Mouse (Mus musculus): ENCODE results near the gene Rxylt1. TPM values are rescaled to one million over a fixed set of nuclear protein-coding genes. Genes with fewer than 3 reads are reported as not detected.

Gene Rxylt1
- total RNA-seq, 2 experiments from 2014 or later: 3.4 TPM; not detected in 1

DNA sequence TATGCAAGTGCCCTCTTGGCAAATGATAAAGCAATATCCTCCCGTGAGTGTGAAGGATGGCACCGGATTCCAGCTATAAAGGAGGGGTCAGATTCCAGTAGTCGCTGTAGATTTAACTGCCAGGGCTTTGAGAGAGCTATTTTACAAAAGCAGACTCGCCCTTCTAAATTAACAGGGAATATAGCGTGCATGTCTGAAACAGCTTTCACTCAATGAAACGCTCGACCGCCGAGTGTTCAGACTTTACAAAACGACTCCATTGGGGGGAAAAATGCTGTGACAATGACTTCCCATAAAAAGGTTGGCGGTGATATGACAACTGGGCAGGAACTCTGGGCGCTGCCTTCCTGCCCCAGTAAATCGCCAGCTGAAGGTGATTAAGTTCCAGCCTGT is 50.7 kb downstream of the Rxylt1 start:
- ATAC-seq (replicated peaks; ENCODE audit: low FRiP score, poor library complexity, severe bottlenecking): no peak

DNA sequence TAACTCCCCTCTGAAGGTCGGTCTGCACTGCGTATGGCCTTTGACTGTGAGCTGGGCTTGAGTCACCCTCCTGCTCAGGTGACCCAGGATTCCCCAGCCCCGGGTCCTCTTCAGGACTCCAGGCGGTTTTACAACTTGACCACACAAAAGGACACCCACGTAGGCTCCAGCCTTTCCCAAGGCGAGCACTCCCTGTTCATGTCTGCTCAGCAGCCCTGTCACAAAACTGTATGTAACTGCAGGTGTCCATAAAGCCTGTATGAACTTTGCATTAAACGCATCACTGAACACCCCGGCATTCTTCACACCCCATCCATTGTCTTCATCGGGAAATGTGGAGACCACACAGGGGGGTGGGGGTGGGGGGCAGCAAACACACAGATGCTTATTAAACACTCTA is 51.2 kb downstream of the Rxylt1 start:
- ATAC-seq (replicated peaks; ENCODE audit: low FRiP score, poor library complexity, severe bottlenecking): no peak

DNA sequence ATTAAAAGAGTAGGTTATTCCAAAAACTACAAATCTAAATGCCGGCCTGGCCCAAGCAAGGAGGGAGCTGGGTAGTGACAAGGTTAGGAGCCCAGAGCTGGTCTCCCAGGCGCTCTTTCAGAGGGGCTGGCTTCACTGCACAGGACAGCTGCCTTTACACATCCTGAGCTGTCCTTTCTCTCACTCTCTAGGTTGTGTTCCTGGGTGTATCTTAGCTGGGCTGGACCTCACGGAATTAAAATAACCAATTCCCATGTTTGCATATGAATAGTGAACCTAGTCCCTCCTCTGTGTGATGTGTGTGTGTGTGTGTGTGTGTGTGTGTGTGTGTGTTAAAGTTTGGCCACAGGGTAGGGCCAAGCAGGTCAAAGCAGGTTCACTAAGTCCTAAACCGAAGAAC is 52.2 kb downstream of the Rxylt1 start:
- no peak for ATAC-seq (replicated peaks; ENCODE audit: low FRiP score, poor library complexity, severe bottlenecking)

DNA sequence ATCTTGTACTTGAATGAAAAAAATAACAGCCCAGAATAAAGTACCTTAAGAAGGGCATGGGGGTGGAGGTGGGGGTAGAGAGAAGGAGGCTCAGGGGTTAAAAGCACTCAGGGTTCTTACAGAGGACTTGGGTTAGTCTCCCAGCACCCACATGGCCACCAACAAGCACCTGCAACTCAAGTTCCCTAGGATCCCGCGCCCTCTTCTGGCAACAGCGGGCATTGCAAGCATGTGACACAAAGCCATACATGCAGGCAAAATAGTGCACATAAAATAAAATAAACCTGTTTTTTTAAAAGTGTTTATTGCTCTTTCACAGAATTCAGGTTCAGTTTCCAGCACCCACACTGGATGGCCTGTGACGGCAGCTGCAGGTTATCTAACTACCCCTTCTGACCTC is 56.8 kb downstream of the Rxylt1 start:
- ATAC-seq (replicated peaks; ENCODE audit: low FRiP score, poor library complexity, severe bottlenecking): no peak

DNA sequence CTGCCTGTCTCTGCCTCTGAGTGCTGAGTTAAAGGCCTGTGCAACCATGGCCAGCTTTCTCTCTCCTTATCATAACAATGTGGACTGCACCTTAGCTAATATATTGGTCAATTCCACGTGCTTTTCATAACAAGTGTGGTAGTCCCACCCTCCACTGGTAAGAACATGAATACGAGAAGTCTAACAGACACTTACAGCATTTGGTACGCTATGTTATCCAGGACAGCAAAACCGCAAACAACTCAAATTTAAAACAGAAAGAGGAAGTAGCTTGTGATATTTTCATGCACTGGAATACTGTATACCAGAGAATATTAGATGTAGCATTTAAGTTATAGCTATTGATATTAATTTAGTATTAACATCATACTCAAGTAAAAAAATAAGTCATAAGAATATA is 57.6 kb downstream of the Rxylt1 start:
- ATAC-seq (replicated peaks; ENCODE audit: low FRiP score, poor library complexity, severe bottlenecking): no peak

DNA sequence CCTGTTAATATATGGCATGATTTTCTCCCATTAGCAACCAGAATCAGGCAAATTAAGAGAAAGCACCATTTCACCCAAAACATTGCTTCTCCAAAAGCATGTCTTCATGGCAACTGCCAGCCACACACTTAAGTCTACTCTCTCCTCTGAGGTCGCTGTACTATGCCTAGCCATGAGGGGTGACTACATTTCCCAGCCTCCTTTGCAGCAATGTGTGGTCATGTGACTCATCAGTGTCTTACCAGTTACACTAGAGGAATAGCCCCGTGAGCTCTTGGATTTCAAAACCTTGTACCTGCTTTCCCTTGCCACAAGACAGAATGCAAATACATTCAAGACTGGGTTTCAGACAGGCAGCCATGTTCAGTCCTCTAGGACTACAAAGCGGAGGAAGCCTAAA is 58.6 kb downstream of the Rxylt1 start:
- ATAC-seq (replicated peaks; ENCODE audit: low FRiP score, poor library complexity, severe bottlenecking): no peak

GRCm38 (mm10) chr10:122033271-122033670 is 63.9 kb downstream of the Rxylt1 start:
- ATAC-seq (replicated peaks; ENCODE audit: low FRiP score, poor library complexity, severe bottlenecking): no peak

GRCm38 (mm10) chr10:122030420-122030819 is 66.8 kb downstream of the Rxylt1 start:
- no peak for ATAC-seq (replicated peaks; ENCODE audit: low FRiP score, poor library complexity, severe bottlenecking)

DNA sequence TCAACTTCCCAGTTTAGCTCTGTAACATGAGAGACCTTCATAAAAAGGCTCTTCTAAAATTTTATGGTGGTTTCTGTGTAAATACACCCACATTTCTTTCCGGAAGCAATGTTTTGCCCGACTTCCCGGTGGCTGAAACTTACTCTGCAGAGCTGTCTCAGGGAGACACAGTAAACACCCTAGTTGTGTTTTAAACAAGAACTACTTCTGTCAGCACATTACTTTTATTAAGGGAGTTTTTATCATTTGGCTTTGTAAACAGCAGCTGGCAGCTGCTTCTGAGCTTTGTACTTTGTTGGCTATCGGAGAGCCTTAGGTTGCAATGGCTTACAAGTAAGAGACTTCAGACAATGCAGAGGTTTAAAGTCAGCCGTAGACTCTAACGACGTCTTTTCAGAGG is 67.4 kb downstream of the Rxylt1 start:
- ATAC-seq (replicated peaks; ENCODE audit: low FRiP score, poor library complexity, severe bottlenecking): no peak

Other genes starting within 250 kb of the Rxylt1 start
- not detected in 2 replicates for gene Srgap1, start 50.1 kb downstream of the Rxylt1 start, total RNA-seq (2015; ENCODE audit: low replicate concordance)
- 0.39 TPM in 1 of 2 replicates, not detected in the other for gene Srgap1, start 50.1 kb downstream of the Rxylt1 start, total RNA-seq (2017; ENCODE audit: low replicate concordance)

Data from erythroid progenitor cell, adult 5-6 weeks (primary cell).